Mouse (Mus musculus) embryonic fibroblast, embryonic 13.5 days (primary cell): ENCODE measurements at regions not wholly inside any gene's neighbourhood (a gene's known extent, or its start where the extent isn't known, plus 50 kb on each side); places are given as distances from the start of the nearest gene placed in this dataset.

Source experiments
- H3K27ac ChIP-seq: 2 replicates; pipeline ENCODE4 v1.5.1; 2012; ENCODE audit warnings: low read length, control low read depth, inconsistent platforms; ENCODE audit not compliant: insufficient read depth
- H3K4me1 ChIP-seq: 2 replicates; pipeline ENCODE4 v1.6.1; 2011; ENCODE audit warnings: low read length; ENCODE audit not compliant: control insufficient read depth, insufficient read depth
- H3K4me3 ChIP-seq: 2 replicates; pipeline ENCODE4 v1.5.1; 2011; ENCODE audit warnings: mild to moderate bottlenecking, control low read depth, low read length; ENCODE audit not compliant: insufficient read depth
- CTCF ChIP-seq: IDR thresholded peaks from 2 replicates; pipeline ENCODE4 v1.5.1; 2011; ENCODE audit warnings: mild to moderate bottlenecking, control low read depth, low read length, moderate library complexity, borderline replicate concordance; ENCODE audit not compliant: insufficient read depth
- POLR2A ChIP-seq: IDR thresholded peaks from 2 replicates; pipeline ENCODE4 v1.6.1; 2011; ENCODE audit warnings: low read depth, mild to moderate bottlenecking, control low read depth, low read length, moderate library complexity

- Histone ChIP-seq H3K27ac (no peak overlapping the region), H3K4me1 (peaks cover 3% of the 10 kb centered on the region; the same call in 1 of the 2 replicates), H3K4me3 (no peak overlapping the region)
- TF ChIP-seq POLR2A (no peak), CTCF (no peak)
These were observed 126.0 kb upstream of the 4930583I09Rik start for GRCm38 (mm10) chr17:64961887-64962286.

GRCm38 (mm10) chr17:64957495-64957894, 121.6 kb upstream of the 4930583I09Rik start:
- Histone ChIP-seq H3K4me3 (no peak overlapping the region), H3K27ac (no peak overlapping the region), H3K4me1 (peaks cover 3% of the 10 kb centered on the region; the same call in 1 of the 2 replicates)
- no peak for TF ChIP-seq CTCF
- TF ChIP-seq POLR2A, result no peak

- Histone ChIP-seq H3K4me1 (peaks cover 3% of the 10 kb centered on the region; the same call in 1 of the 2 replicates), H3K27ac (no peak overlapping the region), H3K4me3 (no peak overlapping the region)
- no peak for TF ChIP-seq POLR2A
- TF ChIP-seq CTCF, result no peak
These were observed 120.6 kb upstream of the 4930583I09Rik start for GRCm38 (mm10) chr17:64956506-64956905.

GRCm38 (mm10) chr17:64953275-64953674, 117.4 kb upstream of the 4930583I09Rik start:
- Histone ChIP-seq H3K4me3 (no peak overlapping the region), H3K4me1 (no peaks in the 10 kb centered on the region), H3K27ac (no peak overlapping the region)
- TF ChIP-seq POLR2A, result no peak
- TF ChIP-seq CTCF, result no peak

- Histone ChIP-seq H3K27ac (no peak overlapping the region), H3K4me3 (no peak overlapping the region), H3K4me1 (no peaks in the 10 kb centered on the region)
- no peak for TF ChIP-seq CTCF
- TF ChIP-seq POLR2A, result no peak
These were observed 115.7 kb upstream of the 4930583I09Rik start for GRCm38 (mm10) chr17:64951625-64951940.

DNA sequence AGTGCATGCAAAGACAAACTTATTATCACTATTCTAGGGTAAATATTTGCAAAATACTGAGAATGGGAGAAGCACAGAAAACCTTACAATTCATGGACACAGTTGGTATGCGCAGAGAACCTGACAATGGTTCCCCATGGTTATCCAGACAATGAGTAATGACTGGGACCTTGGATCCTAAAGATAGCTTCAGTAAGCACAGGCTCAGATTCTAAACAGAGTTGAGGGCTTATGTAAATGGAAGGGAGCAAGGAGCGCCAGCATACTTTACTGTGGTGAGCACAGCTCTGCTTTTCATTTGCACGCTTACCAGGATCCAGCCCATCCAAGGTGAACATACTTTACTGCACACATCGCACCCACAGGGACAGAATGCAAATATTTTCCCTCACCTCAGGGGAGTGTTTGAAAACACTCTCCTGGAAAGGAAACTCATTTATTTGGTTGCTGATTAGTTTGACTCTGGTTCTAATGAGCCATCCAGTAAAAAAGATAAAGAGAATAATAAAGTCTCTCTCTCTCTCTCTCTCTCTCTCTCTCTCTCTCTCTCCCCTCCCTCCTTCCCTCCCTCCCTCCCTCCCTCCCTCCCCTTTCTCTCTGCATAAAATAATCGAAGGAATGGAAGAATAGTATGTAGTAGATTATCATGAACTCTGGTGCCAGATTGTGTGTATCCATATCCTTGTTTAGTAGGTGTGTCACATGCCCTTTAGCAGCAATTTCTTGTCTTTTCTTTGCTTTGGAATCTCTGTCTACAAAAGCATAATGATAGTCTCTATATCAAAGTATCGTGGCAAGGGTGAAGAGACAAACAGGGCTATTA, 115.1 kb upstream of the 4930583I09Rik start:
- TF ChIP-seq CTCF (no peak), POLR2A (no peak)
- Histone ChIP-seq H3K27ac (no peak overlapping the region), H3K4me3 (no peak overlapping the region), H3K4me1 (no peaks in the 10 kb centered on the region)

GRCm38 (mm10) chr17:64943213-64943612, 107.3 kb upstream of the 4930583I09Rik start:
- Histone ChIP-seq H3K4me3 (no peak overlapping the region), H3K27ac (no peak overlapping the region), H3K4me1 (no peaks in the 10 kb centered on the region)
- TF ChIP-seq POLR2A (no peak), CTCF (no peak)

DNA sequence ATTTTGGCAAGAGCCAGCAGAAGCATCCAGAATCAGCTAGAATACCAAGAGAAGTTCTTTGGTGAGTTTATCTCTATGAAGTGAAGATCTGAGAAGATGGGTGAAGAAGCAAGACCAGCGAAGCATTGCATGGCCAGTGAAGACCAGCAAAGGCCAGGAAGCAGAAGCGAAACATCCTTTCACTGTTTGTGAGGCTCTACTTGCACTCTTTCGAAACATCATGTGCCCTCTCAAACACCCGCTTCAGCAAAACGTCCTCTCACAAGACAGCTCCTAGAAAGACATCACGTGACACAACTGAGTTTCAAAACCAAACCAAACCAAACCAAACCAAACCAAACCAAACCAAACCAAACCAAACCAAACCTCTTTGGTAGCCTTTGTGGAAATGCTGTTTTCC, 105.7 kb upstream of the 4930583I09Rik start:
- no peaks in the 10 kb centered on the region for H3K4me1 ChIP-seq
- TF ChIP-seq POLR2A (no peak), CTCF (no peak)
- no peak overlapping the region for H3K4me3 ChIP-seq
- H3K27ac ChIP-seq, result no peak overlapping the region

DNA sequence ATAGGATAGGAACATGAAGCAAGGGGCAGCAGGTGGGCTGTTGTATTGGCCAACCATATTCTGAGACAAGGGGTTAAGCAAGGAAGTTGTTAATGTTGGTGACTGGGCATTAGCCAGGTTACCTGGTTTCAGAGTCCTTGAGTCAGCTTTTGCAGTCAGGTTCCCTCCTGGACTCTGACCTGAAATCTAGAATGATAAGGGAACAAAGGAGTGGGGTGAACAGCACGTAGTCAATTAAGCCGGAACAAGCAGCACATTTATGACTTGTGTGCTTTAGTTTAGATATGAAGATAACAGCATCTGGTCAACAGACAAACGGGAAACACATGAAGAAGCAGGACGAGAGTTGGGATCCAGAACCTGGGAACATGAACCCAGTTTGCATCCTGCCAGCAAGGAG, 99.8 kb upstream of the 4930583I09Rik start:
- Histone ChIP-seq H3K4me3 (no peak overlapping the region), H3K4me1 (no peaks in the 10 kb centered on the region), H3K27ac (no peak overlapping the region)
- TF ChIP-seq CTCF, result no peak
- TF ChIP-seq POLR2A, result no peak

GRCm38 (mm10) chr17:64934411-64934810, 98.5 kb upstream of the 4930583I09Rik start:
- Histone ChIP-seq H3K27ac (no peak overlapping the region), H3K4me1 (no peaks in the 10 kb centered on the region), H3K4me3 (no peak overlapping the region)
- TF ChIP-seq POLR2A (no peak), CTCF (no peak)
